Mouse (Mus musculus): ENCODE results near the gene Cstf1. TPM values are rescaled to one million over a fixed set of nuclear protein-coding genes. Genes with fewer than 3 reads are reported as not detected.
A peak's percentile ranks its signal among the peaks of the same experiment; 100 is the strongest.

Cstf1 gene
- polyA plus RNA-seq, 1 experiment from 2014 or later: 19.4 TPM

DNA sequence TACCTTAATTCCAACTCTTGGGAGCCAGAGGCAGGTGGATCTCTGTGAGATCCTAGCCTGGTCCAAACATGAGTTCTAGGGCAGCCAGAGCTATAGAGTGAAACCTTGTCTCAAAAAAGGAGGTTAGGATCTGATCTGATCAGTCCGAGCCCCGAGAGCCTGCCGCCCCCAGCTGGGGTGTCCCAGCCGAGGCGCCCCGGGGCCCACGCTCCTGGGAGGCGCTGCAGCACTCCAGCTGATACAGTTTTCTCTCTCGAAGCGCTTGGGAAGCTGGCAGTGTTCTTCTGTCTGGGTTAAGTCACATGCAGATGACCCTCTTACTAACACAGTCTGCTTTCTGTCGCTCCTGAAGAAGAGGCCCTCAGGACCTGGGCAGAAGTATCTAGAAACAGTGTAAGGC, 10.9 kb downstream of the Cstf1 start:
- H3K27ac ChIP-seq (ENCODE audit: low read length): no peak overlapping the region
- WGBS: 94% methylated on average over 11 of the region's 11 CpGs
- TF ChIP-seq CTCF (IDR thresholded peaks at IDR 0.05) (no peak), EP300 (IDR thresholded peaks at IDR 0.05) (no peak)
- H3K9ac ChIP-seq (replicated peaks; ENCODE audit: low read depth): no peak overlapping the region
- no peak overlapping the region for H3K4me2 ChIP-seq (replicated peaks; ENCODE audit: low read depth, low read length)
- H3K4me1 ChIP-seq (ENCODE audit: insufficient read depth, low read depth, low read length): no peaks in the 10 kb centered on the region; the same call in 1 of the 2 replicates
- H3K9me3 ChIP-seq (ENCODE audit: low read length): no peaks in the 10 kb centered on the region
- no peaks in the 10 kb centered on the region for H3K27me3 ChIP-seq (replicated peaks; ENCODE audit: insufficient read depth, low read length)
- peaks cover 33% of the 10 kb centered on the region for H3K36me3 ChIP-seq (ENCODE audit: insufficient read depth, low read length)
- no peak for DNase-seq (ENCODE audit: low spot score)
- no peak for ATAC-seq
- no peak overlapping the region for H3K4me3 ChIP-seq (ENCODE audit: low read depth, low read length)

DNA sequence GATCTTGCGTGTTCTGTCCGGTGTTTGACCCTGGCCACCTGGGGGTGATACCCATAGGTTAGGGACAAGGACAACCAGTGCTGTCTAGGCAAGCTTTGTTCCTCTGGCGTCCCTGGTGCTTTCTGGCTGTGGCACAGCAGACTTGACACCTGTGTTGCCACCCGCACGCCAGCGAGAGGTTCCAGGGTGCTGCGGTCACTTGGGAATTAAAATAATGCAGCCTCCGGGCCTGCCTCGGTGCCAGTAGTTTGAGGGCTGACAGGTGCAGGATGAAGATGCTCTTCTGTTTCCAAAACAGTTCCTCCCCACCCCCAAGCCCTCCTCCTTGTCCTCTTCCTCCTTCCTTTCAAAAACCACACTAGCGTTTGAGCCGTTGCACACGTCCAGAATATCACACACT, 11.4 kb downstream of the Cstf1 start:
- Histone ChIP-seq H3K27me3 (replicated peaks; ENCODE audit: insufficient read depth, low read length) (no peaks in the 10 kb centered on the region), H3K4me3 (ENCODE audit: low read depth, low read length) (no peak overlapping the region), H3K36me3 (ENCODE audit: insufficient read depth, low read length) (peaks cover 32% of the 10 kb centered on the region), H3K4me1 (ENCODE audit: insufficient read depth, low read depth, low read length) (no peaks in the 10 kb centered on the region), H3K9me3 (ENCODE audit: low read length) (no peaks in the 10 kb centered on the region), H3K9ac (replicated peaks; ENCODE audit: low read depth) (no peak overlapping the region), H3K27ac (ENCODE audit: low read length) (no peak overlapping the region), H3K4me2 (replicated peaks; ENCODE audit: low read depth, low read length) (no peak overlapping the region)
- 80% methylated on average over 12 of the region's 12 CpGs for WGBS
- ATAC-seq (no peak), DNase-seq (ENCODE audit: low spot score) (no peak)
- TF ChIP-seq CTCF (IDR thresholded peaks at IDR 0.05): no peak
- TF ChIP-seq EP300 (IDR thresholded peaks at IDR 0.05): no peak

DNA sequence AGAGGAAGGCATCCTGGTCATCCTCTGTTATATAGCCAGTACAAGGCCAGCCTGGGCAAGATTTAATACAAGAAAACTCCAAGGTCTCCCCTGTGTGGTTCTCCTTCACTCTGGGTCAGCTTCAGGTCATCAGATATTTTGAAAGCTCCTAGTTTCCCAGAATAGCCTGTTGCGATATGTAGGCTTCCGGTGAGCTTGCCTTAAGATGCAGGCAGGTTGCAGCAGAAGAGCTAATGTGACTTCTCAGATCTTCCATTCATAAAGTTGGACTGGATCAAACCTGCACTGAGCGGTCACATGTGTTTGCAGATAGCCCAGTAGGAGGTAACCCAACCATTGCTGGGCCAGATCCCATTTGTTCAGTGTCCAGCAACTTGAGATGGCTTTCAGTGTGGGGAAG, 14.2 kb downstream of the Cstf1 start:
- ATAC-seq (no peak), DNase-seq (ENCODE audit: low spot score) (no peak)
- Histone ChIP-seq H3K27me3 (replicated peaks; ENCODE audit: insufficient read depth, low read length) (no peaks in the 10 kb centered on the region), H3K9ac (replicated peaks; ENCODE audit: low read depth) (no peak overlapping the region), H3K4me3 (ENCODE audit: low read depth, low read length) (no peak overlapping the region), H3K36me3 (ENCODE audit: insufficient read depth, low read length) (peaks cover 14% of the 10 kb centered on the region), H3K9me3 (ENCODE audit: low read length) (no peaks in the 10 kb centered on the region), H3K4me1 (ENCODE audit: insufficient read depth, low read depth, low read length) (no peaks in the 10 kb centered on the region), H3K27ac (ENCODE audit: low read length) (no peak overlapping the region), H3K4me2 (replicated peaks; ENCODE audit: low read depth, low read length) (no peak overlapping the region)
- WGBS: 86% methylated on average over 3 of the region's 3 CpGs
- TF ChIP-seq EP300 (IDR thresholded peaks at IDR 0.05): no peak
- TF ChIP-seq CTCF (IDR thresholded peaks at IDR 0.05): no peak

DNA sequence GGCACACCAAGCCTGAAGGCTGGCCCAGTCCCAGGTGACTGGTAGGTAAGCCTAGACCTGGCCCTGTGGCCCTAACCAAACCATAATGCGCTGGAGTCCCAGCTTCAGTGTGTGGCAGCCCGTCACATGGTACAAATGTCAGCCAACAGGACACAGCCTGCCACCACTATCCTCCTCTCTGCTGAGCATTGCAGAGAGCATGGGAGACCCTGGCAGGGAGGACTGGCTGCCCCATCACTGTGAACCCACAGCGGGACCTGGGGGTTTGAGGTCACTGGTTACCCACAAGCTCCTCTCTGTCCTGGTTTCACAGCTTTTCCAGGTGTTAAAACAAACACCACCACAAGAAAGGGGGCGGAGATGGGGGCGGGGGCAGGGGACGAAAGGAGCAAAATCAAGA, 19.9 kb downstream of the Cstf1 start:
- Histone ChIP-seq H3K4me2 (replicated peaks; ENCODE audit: low read depth, low read length) (no peak overlapping the region), H3K4me3 (ENCODE audit: low read depth, low read length) (no peak overlapping the region), H3K36me3 (ENCODE audit: insufficient read depth, low read length) (no peaks in the 10 kb centered on the region), H3K4me1 (ENCODE audit: insufficient read depth, low read depth, low read length) (peaks cover 3% of the 10 kb centered on the region; the same call in 1 of the 2 replicates), H3K27me3 (replicated peaks; ENCODE audit: insufficient read depth, low read length) (no peaks in the 10 kb centered on the region), H3K9ac (replicated peaks; ENCODE audit: low read depth) (no peak overlapping the region), H3K9me3 (ENCODE audit: low read length) (no peaks in the 10 kb centered on the region), H3K27ac (ENCODE audit: low read length) (no peak overlapping the region)
- WGBS: 27% methylated on average over 6 of the region's 6 CpGs
- TF ChIP-seq CTCF (IDR thresholded peaks at IDR 0.05): no peak
- TF ChIP-seq EP300 (IDR thresholded peaks at IDR 0.05): no peak
- no peak for DNase-seq (ENCODE audit: low spot score)
- ATAC-seq: no peak

DNA sequence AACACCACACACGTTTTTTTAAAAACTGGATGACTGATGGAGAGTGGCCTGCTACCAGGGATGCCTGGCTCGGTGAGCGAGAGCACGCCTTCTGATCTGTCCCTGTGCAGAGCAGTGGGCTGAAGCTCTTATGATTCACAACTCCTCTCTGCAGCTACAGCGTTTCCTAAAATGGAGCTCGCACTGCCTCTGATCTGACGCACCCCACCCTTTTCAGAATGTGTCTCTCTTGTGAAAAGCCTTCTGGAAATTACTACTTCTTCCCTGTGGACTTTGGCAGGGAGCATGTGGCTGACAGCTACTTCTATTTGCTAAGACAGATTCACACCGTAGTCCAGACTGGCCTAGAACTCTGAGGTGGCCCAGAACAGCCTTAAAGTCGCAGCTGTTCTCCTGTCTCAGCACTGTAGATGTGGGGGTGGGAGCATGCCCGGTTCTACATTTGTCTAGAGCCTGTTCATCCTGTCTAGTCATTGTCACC, 21.6 kb downstream of the Cstf1 start:
- Histone ChIP-seq H3K36me3 (ENCODE audit: insufficient read depth, low read length) (no peaks in the 10 kb centered on the region), H3K9ac (replicated peaks; ENCODE audit: low read depth) (no peak overlapping the region), H3K9me3 (ENCODE audit: low read length) (no peaks in the 10 kb centered on the region), H3K4me2 (replicated peaks; ENCODE audit: low read depth, low read length) (no peak overlapping the region), H3K27me3 (replicated peaks; ENCODE audit: insufficient read depth, low read length) (no peaks in the 10 kb centered on the region), H3K27ac (ENCODE audit: low read length) (no peak overlapping the region), H3K4me3 (ENCODE audit: low read depth, low read length) (no peak overlapping the region), H3K4me1 (ENCODE audit: insufficient read depth, low read depth, low read length) (peaks cover 3% of the 10 kb centered on the region; the same call in 1 of the 2 replicates)
- no peak for TF ChIP-seq EP300 (IDR thresholded peaks at IDR 0.05)
- 57% methylated on average over 10 of the region's 10 CpGs for WGBS
- ATAC-seq: 0 out of 2 replicates have a peak, but pooled peaks have one; percentile 23
- DNase-seq (ENCODE audit: low spot score): peak; percentile 53

DNA sequence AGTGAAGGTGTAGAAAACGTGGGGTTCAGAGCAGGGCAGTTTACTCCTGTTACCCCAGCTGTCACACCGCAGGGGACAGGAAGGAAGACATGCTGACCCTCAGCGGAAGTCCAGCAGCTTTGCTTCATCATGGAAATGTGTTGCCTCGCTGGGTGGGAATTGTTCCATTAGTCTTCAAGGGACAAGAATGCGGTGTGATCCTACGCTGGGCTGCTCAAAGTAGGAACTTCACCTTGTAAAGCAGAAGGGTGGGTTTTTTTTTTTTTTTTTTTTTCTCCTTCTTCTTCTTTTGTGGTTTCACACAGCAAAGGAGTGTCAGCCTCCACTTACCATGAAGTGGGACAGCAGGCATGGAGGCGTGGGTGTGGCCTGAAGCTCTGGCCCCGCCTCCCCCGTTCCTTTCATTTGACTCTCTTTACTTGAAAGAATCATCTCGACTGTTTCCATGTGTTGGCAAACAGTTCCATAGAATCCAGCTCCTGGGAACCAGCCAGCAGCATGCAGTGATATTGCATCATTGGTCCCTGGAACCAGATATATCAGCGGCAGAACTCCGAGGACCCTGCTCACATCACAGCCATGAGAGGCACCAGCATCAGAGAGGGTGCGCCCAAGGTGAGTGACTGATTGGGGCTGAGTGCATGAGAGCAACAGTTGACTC, 23.0 kb downstream of the Cstf1 start, which contains the start of gene Cass4:
Gene Cass4 (plus strand): TSS at position 404 of the 661 bp plus-strand sequence.
- ATAC-seq (peak; percentile 66), DNase-seq (ENCODE audit: low spot score) (peak; percentile 85)
- WGBS: 14% methylated on average over 13 of the region's 13 CpGs
- Histone ChIP-seq H3K36me3 (ENCODE audit: insufficient read depth, low read length) (no peaks in the 10 kb centered on the region), H3K4me2 (replicated peaks; ENCODE audit: low read depth, low read length) (peak within 1 kb of the TSS; percentile 36), H3K4me3 (ENCODE audit: low read depth, low read length) (peak within 1 kb of the TSS; percentile 25), H3K27me3 (replicated peaks; ENCODE audit: insufficient read depth, low read length) (no peaks in the 10 kb centered on the region), H3K27ac (ENCODE audit: low read length) (peak within 1 kb of the TSS; percentile 16), H3K9ac (replicated peaks; ENCODE audit: low read depth) (no peak within 1 kb of the TSS), H3K9me3 (ENCODE audit: low read length) (no peaks in the 10 kb centered on the region), H3K4me1 (ENCODE audit: insufficient read depth, low read depth, low read length) (peaks cover 3% of the 10 kb centered on the region; the same call in 1 of the 2 replicates)
- no peak for TF ChIP-seq EP300 (IDR thresholded peaks at IDR 0.05)
